Mouse (Mus musculus): ENCODE measurements around the gene Mst1r. TPM values are rescaled to one million over a fixed set of nuclear protein-coding genes. Genes with fewer than 3 reads are reported as not detected.
A peak's percentile ranks its signal among the peaks of the same experiment; 100 is the strongest.

The Mst1r gene
- 8.5 and 13.0 TPM in 2 replicates for polyA plus RNA-seq (2012; rRNA removed)

- peaks cover 10% of the 10 kb centered on the region for H3K4me1 ChIP-seq (replicated peaks; ENCODE audit: control insufficient read depth, insufficient read depth, low read length)
- no peaks in the 10 kb centered on the region for H3K27me3 ChIP-seq (ENCODE audit: control insufficient read depth, insufficient read depth, low read length)
- TF ChIP-seq CTCF (IDR thresholded peaks at IDR 0.05; ENCODE audit: borderline replicate concordance, control insufficient read depth, extremely low read depth, insufficient read depth, low read length, poor library complexity): no peak; the same call in 1 of the 2 replicates
- no peak for TF ChIP-seq POLR2A (IDR thresholded peaks at IDR 0.05; ENCODE audit: control insufficient read depth, extremely low read depth, insufficient read depth, low read length, poor library complexity)
- peak; percentile 77 for DNase-seq
- 42% methylated on average over 19 of the region's 19 CpGs for WGBS
- 0 out of 2 replicates have a peak, but pooled peaks cover 3% of the 10 kb centered on the region for H3K36me3 ChIP-seq (ENCODE audit: control insufficient read depth, insufficient read depth, low read length)
- H3K27ac ChIP-seq (ENCODE audit: control insufficient read depth, insufficient read depth, low read length): no peak within 1 kb of the TSS
- peak within 1 kb of the TSS; percentile 3; the same call in 1 of the 2 replicates for H3K4me3 ChIP-seq (ENCODE audit: control insufficient read depth, insufficient read depth, low read length)
These were observed at the start of gene Mst1r for GRCm38 (mm10) chr9:107906252-107906966. Mst1r (plus strand) TSS chr9:107906873.

GRCm38 (mm10) chr9:107858343-107858742, 48.3 kb upstream of the Mst1r start:
- WGBS: 96% methylated on average over 3 of the region's 3 CpGs
- H3K36me3 ChIP-seq (ENCODE audit: control insufficient read depth, insufficient read depth, low read length): peaks cover 19% of the 10 kb centered on the region
- no peaks in the 10 kb centered on the region for H3K4me1 ChIP-seq (replicated peaks; ENCODE audit: control insufficient read depth, insufficient read depth, low read length)
- DNase-seq: no peak
- no peak for TF ChIP-seq POLR2A (IDR thresholded peaks at IDR 0.05; ENCODE audit: control insufficient read depth, extremely low read depth, insufficient read depth, low read length, poor library complexity)
- no peak for TF ChIP-seq CTCF (IDR thresholded peaks at IDR 0.05; ENCODE audit: borderline replicate concordance, control insufficient read depth, extremely low read depth, insufficient read depth, low read length, poor library complexity)
- no peak overlapping the region for H3K27ac ChIP-seq (ENCODE audit: control insufficient read depth, insufficient read depth, low read length)
- no peak overlapping the region for H3K4me3 ChIP-seq (ENCODE audit: control insufficient read depth, insufficient read depth, low read length)
- no peaks in the 10 kb centered on the region for H3K27me3 ChIP-seq (ENCODE audit: control insufficient read depth, insufficient read depth, low read length)

GRCm38 (mm10) chr9:107864493-107864892, 42.2 kb upstream of the Mst1r start:
- peaks cover 5% of the 10 kb centered on the region for H3K36me3 ChIP-seq (ENCODE audit: control insufficient read depth, insufficient read depth, low read length)
- 40% methylated on average over 1 of the region's 1 CpGs for WGBS
- TF ChIP-seq CTCF (IDR thresholded peaks at IDR 0.05; ENCODE audit: borderline replicate concordance, control insufficient read depth, extremely low read depth, insufficient read depth, low read length, poor library complexity) (no peak), POLR2A (IDR thresholded peaks at IDR 0.05; ENCODE audit: control insufficient read depth, extremely low read depth, insufficient read depth, low read length, poor library complexity) (no peak)
- H3K4me1 ChIP-seq (replicated peaks; ENCODE audit: control insufficient read depth, insufficient read depth, low read length): no peaks in the 10 kb centered on the region
- no peak for DNase-seq
- no peaks in the 10 kb centered on the region for H3K27me3 ChIP-seq (ENCODE audit: control insufficient read depth, insufficient read depth, low read length)
- H3K27ac ChIP-seq (ENCODE audit: control insufficient read depth, insufficient read depth, low read length): no peak overlapping the region
- no peak overlapping the region for H3K4me3 ChIP-seq (ENCODE audit: control insufficient read depth, insufficient read depth, low read length)

- no peak for DNase-seq
- TF ChIP-seq CTCF (IDR thresholded peaks at IDR 0.05; ENCODE audit: borderline replicate concordance, control insufficient read depth, extremely low read depth, insufficient read depth, low read length, poor library complexity): no peak
- TF ChIP-seq POLR2A (IDR thresholded peaks at IDR 0.05; ENCODE audit: control insufficient read depth, extremely low read depth, insufficient read depth, low read length, poor library complexity): no peak
- 98% methylated on average over 2 of the region's 2 CpGs for WGBS
- Histone ChIP-seq H3K4me3 (ENCODE audit: control insufficient read depth, insufficient read depth, low read length) (no peak overlapping the region), H3K27me3 (ENCODE audit: control insufficient read depth, insufficient read depth, low read length) (no peaks in the 10 kb centered on the region), H3K36me3 (ENCODE audit: control insufficient read depth, insufficient read depth, low read length) (no peaks in the 10 kb centered on the region), H3K27ac (ENCODE audit: control insufficient read depth, insufficient read depth, low read length) (no peak overlapping the region), H3K4me1 (replicated peaks; ENCODE audit: control insufficient read depth, insufficient read depth, low read length) (no peaks in the 10 kb centered on the region)
These were observed 40.6 kb upstream of the Mst1r start for GRCm38 (mm10) chr9:107866081-107866480.

- WGBS: under 1% methylated on average over 79 of the region's 80 CpGs
- no peaks in the 10 kb centered on the region for H3K36me3 ChIP-seq (ENCODE audit: control insufficient read depth, insufficient read depth, low read length)
- DNase-seq: peak; percentile 93
- peak overlapping the region; percentile 64 for H3K27ac ChIP-seq (ENCODE audit: control insufficient read depth, insufficient read depth, low read length)
- H3K27me3 ChIP-seq (ENCODE audit: control insufficient read depth, insufficient read depth, low read length): no peaks in the 10 kb centered on the region
- peak; percentile 68 for TF ChIP-seq CTCF (IDR thresholded peaks at IDR 0.05; ENCODE audit: borderline replicate concordance, control insufficient read depth, extremely low read depth, insufficient read depth, low read length, poor library complexity)
- TF ChIP-seq POLR2A (IDR thresholded peaks at IDR 0.05; ENCODE audit: control insufficient read depth, extremely low read depth, insufficient read depth, low read length, poor library complexity): peak; percentile 90
- H3K4me3 ChIP-seq (ENCODE audit: control insufficient read depth, insufficient read depth, low read length): peak overlapping the region; percentile 82
- no peaks in the 10 kb centered on the region; the same call in 1 of the 2 replicates for H3K4me1 ChIP-seq (replicated peaks; ENCODE audit: control insufficient read depth, insufficient read depth, low read length)
These were observed 34.1 kb upstream of the Mst1r start for GRCm38 (mm10) chr9:107872350-107873098.

- Histone ChIP-seq H3K27me3 (ENCODE audit: control insufficient read depth, insufficient read depth, low read length) (no peaks in the 10 kb centered on the region), H3K36me3 (ENCODE audit: control insufficient read depth, insufficient read depth, low read length) (no peaks in the 10 kb centered on the region), H3K4me3 (ENCODE audit: control insufficient read depth, insufficient read depth, low read length) (peak within 1 kb of the TSS; percentile 82), H3K27ac (ENCODE audit: control insufficient read depth, insufficient read depth, low read length) (peak within 1 kb of the TSS; percentile 64), H3K4me1 (replicated peaks; ENCODE audit: control insufficient read depth, insufficient read depth, low read length) (no peaks in the 10 kb centered on the region; the same call in 1 of the 2 replicates)
- DNase-seq: no peak
- no peak for TF ChIP-seq CTCF (IDR thresholded peaks at IDR 0.05; ENCODE audit: borderline replicate concordance, control insufficient read depth, extremely low read depth, insufficient read depth, low read length, poor library complexity)
- no peak for TF ChIP-seq POLR2A (IDR thresholded peaks at IDR 0.05; ENCODE audit: control insufficient read depth, extremely low read depth, insufficient read depth, low read length, poor library complexity)
- 7% methylated on average over 14 of the region's 14 CpGs for WGBS
These were observed 33.5 kb upstream of the Mst1r start, which contains the start of gene Rbm6 for GRCm38 (mm10) chr9:107873137-107873536. Rbm6 (minus strand) TSS chr9:107873237.
